Mouse (Mus musculus) megakaryocyte, embryonic 14.5 days (primary cell): ENCODE data around the gene Slc25a41. TPM values are rescaled to one million over a fixed set of nuclear protein-coding genes. Genes with fewer than 3 reads are reported as not detected.
"Not testable (repeated sequence)": the region's sequence is repeated elsewhere in the genome, so short reads cannot be mapped to it uniquely, and the experiment has no call there.

Source experiments
- H3K27me3 ChIP-seq: replicated peaks from 2 replicates; pipeline ENCODE3; 2012; ENCODE audit warnings: inconsistent platforms
- H3K36me3 ChIP-seq: replicated peaks from 2 replicates; pipeline ENCODE3; 2012; ENCODE audit warnings: low read length, inconsistent platforms, mixed read lengths
- H3K4me1 ChIP-seq: 2 replicates; pipeline ENCODE4 v1.6.1; 2012; ENCODE audit warnings: inconsistent platforms
- H3K4me3 ChIP-seq: replicated peaks from 2 replicates; pipeline ENCODE3; 2012; ENCODE audit warnings: moderate library complexity, mild to moderate bottlenecking, inconsistent platforms
- H3K9me3 ChIP-seq: 2 replicates; pipeline ENCODE4 v1.6.1; 2012; ENCODE audit warnings: inconsistent platforms
- FLI1 ChIP-seq: IDR thresholded peaks from 2 replicates; pipeline ENCODE4 v1.6.1; 2012; ENCODE audit warnings: low read length, inconsistent platforms, mixed read lengths
- GATA1 ChIP-seq: IDR thresholded peaks from 3 replicates; pipeline ENCODE4 v1.6.1; 2012; ENCODE audit warnings: mixed read lengths, low read length, inconsistent platforms, borderline replicate concordance
- polyA plus RNA-seq: library from polyadenylated mRNA; stranded (reverse); fragments of >175 nt; gene quantifications from 2 replicates; pipeline ENCODE4 v1.2.3, GENCODE M21; 2012; ENCODE audit warnings: low replicate concordance; ENCODE audit not compliant: insufficient read depth

The Slc25a41 gene
- polyA plus RNA-seq, 1 experiment = not detected

- Histone ChIP-seq H3K36me3 (peaks cover 74% of the 10 kb centered on the region), H3K4me3 (no peak overlapping the region), H3K27me3 (peaks cover 1% of the 10 kb centered on the region), H3K9me3 (no peaks in the 10 kb centered on the region), H3K4me1 (peaks cover 3% of the 10 kb centered on the region; the same call in 1 of the 2 replicates)
- no peak for TF ChIP-seq FLI1
- TF ChIP-seq GATA1 = no peak
Observed at GRCm38 (mm10) chr17:57070272-57070671, 28.8 kb upstream of the Slc25a41 start.

GRCm38 (mm10) chr17:57066908-57067307 lies 25.5 kb upstream of the Slc25a41 start:
- Histone ChIP-seq H3K27me3 (peaks cover 26% of the 10 kb centered on the region), H3K9me3 (no peaks in the 10 kb centered on the region), H3K36me3 (peaks cover 49% of the 10 kb centered on the region), H3K4me3 (no peak overlapping the region), H3K4me1 (peaks cover 18% of the 10 kb centered on the region)
- no peak for TF ChIP-seq GATA1
- TF ChIP-seq FLI1 = no peak

GRCm38 (mm10) chr17:57063031-57063430 lies 21.6 kb upstream of the Slc25a41 start:
- Histone ChIP-seq H3K27me3 (peaks cover 63% of the 10 kb centered on the region), H3K4me3 (no peak overlapping the region), H3K4me1 (peaks cover 50% of the 10 kb centered on the region), H3K36me3 (peaks cover 25% of the 10 kb centered on the region), H3K9me3 (no peaks in the 10 kb centered on the region)
- TF ChIP-seq GATA1 (no peak), FLI1 (no peak)

GRCm38 (mm10) chr17:57062548-57062947 lies 21.1 kb upstream of the Slc25a41 start:
- H3K4me1 ChIP-seq = peaks cover 50% of the 10 kb centered on the region
- no peak for TF ChIP-seq GATA1
- no peak for TF ChIP-seq FLI1
- no peaks in the 10 kb centered on the region for H3K9me3 ChIP-seq
- H3K36me3 ChIP-seq = peaks cover 20% of the 10 kb centered on the region
- H3K4me3 ChIP-seq = peak overlapping the region; percentile 57
- H3K27me3 ChIP-seq = peaks cover 68% of the 10 kb centered on the region

GRCm38 (mm10) chr17:57062011-57062521 lies 20.6 kb upstream of the Slc25a41 start:
- H3K27me3 ChIP-seq = peaks cover 72% of the 10 kb centered on the region
- no peaks in the 10 kb centered on the region for H3K9me3 ChIP-seq
- peaks cover 16% of the 10 kb centered on the region for H3K36me3 ChIP-seq
- H3K4me1 ChIP-seq = peaks cover 50% of the 10 kb centered on the region
- TF ChIP-seq FLI1 (no peak), GATA1 (no peak)
- H3K4me3 ChIP-seq = peak overlapping the region; percentile 76

- H3K9me3 ChIP-seq = no peaks in the 10 kb centered on the region
- TF ChIP-seq FLI1 (no peak), GATA1 (no peak)
- H3K4me1 ChIP-seq = peaks cover 50% of the 10 kb centered on the region
- H3K4me3 ChIP-seq = peak overlapping the region; percentile 91
- H3K27me3 ChIP-seq = peaks cover 73% of the 10 kb centered on the region
- H3K36me3 ChIP-seq = peaks cover 6% of the 10 kb centered on the region
Observed at GRCm38 (mm10) chr17:57061069-57061468, 19.6 kb upstream of the Slc25a41 start.

- H3K9me3 ChIP-seq = no peaks in the 10 kb centered on the region
Observed at GRCm38 (mm10) chr17:57060231-57060801, 18.9 kb upstream of the Slc25a41 start.

GRCm38 (mm10) chr17:57059486-57059977 lies 18.1 kb upstream of the Slc25a41 start, which contains the start of gene Slc25a23:
Slc25a23 (minus strand) TSS chr17:57059863.
- Histone ChIP-seq H3K36me3 (no peaks in the 10 kb centered on the region), H3K9me3 (no peaks in the 10 kb centered on the region), H3K27me3 (peaks cover 73% of the 10 kb centered on the region), H3K4me3 (peak within 1 kb of the TSS; percentile 91), H3K4me1 (peaks cover 43% of the 10 kb centered on the region)
- TF ChIP-seq GATA1 = no peak
- TF ChIP-seq FLI1 = no peak

More at GRCm38 (mm10) chr17:57060231-57060801, 18.9 kb upstream of the Slc25a41 start:
- Histone ChIP-seq H3K4me3 (peak overlapping the region; percentile 91), H3K4me1 (peaks cover 47% of the 10 kb centered on the region), H3K36me3 (peaks cover under 1% of the 10 kb centered on the region), H3K27me3 (peaks cover 76% of the 10 kb centered on the region)
- TF ChIP-seq GATA1 (0 out of 3 replicates have a peak, but pooled peaks have one; percentile 20), FLI1 (no peak)

- TF ChIP-seq GATA1 = no peak
- TF ChIP-seq FLI1 = no peak
- Histone ChIP-seq H3K9me3 (no peaks in the 10 kb centered on the region), H3K4me3 (peak within 1 kb of the TSS; percentile 91), H3K36me3 (no peaks in the 10 kb centered on the region), H3K27me3 (peaks cover 68% of the 10 kb centered on the region), H3K4me1 (peaks cover 40% of the 10 kb centered on the region)
Observed at GRCm38 (mm10) chr17:57058891-57059485, 17.5 kb upstream of the Slc25a41 start, which contains the start of gene Crb3. Crb3 (plus strand) TSS chr17:57059105.

- Histone ChIP-seq H3K4me3 (no peak overlapping the region), H3K9me3 (no peaks in the 10 kb centered on the region), H3K27me3 (peaks cover 55% of the 10 kb centered on the region), H3K4me1 (peaks cover 25% of the 10 kb centered on the region), H3K36me3 (no peaks in the 10 kb centered on the region)
- TF ChIP-seq FLI1 (no peak), GATA1 (no peak)
Observed at GRCm38 (mm10) chr17:57056246-57056645, 14.8 kb upstream of the Slc25a41 start.

- not testable (repeated sequence) for H3K36me3 ChIP-seq, H3K9me3 ChIP-seq, H3K4me1 ChIP-seq, H3K4me3 ChIP-seq
- peaks cover 17% of the 10 kb centered on the region for H3K27me3 ChIP-seq
Observed at GRCm38 (mm10) chr17:57051679-57052078, 10.2 kb upstream of the Slc25a41 start.
